Mouse (Mus musculus): ENCODE measurements at regions not wholly inside any gene's neighbourhood (a gene's known extent, or its start where the extent isn't known, plus 50 kb on each side); places are given as distances from the start of the nearest gene placed in this dataset.

GRCm38 (mm10) chr15:5877749-5878148 lies 421.8 kb upstream of the Dab2 start:
- no peak for TF ChIP-seq GATA1 (IDR thresholded peaks at IDR 0.05; ENCODE audit: borderline replicate concordance, low read length)
- no peak for TF ChIP-seq FLI1 (IDR thresholded peaks at IDR 0.05; ENCODE audit: low read length)

Data from megakaryocyte, embryonic 14.5 days (primary cell).